Mouse (Mus musculus) erythroblast, embryonic 14.5 days (primary cell): ENCODE measurements around the gene B3gnt8. TPM values are rescaled to one million over a fixed set of nuclear protein-coding genes. Genes with fewer than 3 reads are reported as not detected.

ENCODE experiments used
- H3K27me3 ChIP-seq: 2 replicates; pipeline ENCODE4 v1.6.1; 2012; ENCODE audit warnings: inconsistent platforms; ENCODE audit not compliant: control insufficient read depth
- H3K36me3 ChIP-seq: 2 replicates; pipeline ENCODE4 v1.6.1; 2012; ENCODE audit warnings: mild to moderate bottlenecking, inconsistent platforms; ENCODE audit not compliant: control insufficient read depth
- H3K4me1 ChIP-seq: 2 replicates; pipeline ENCODE4 v1.6.1; 2012; ENCODE audit warnings: inconsistent platforms; ENCODE audit not compliant: control insufficient read depth
- H3K4me3 ChIP-seq: replicated peaks from 2 replicates; pipeline ENCODE3; 2012; ENCODE audit warnings: moderate library complexity, mild to moderate bottlenecking, inconsistent platforms
- H3K9me3 ChIP-seq: 2 replicates; pipeline ENCODE4 v1.6.1; 2012; ENCODE audit warnings: low read length, inconsistent platforms, mixed read lengths; ENCODE audit not compliant: control insufficient read depth
- GATA1 ChIP-seq: IDR thresholded peaks from 2 replicates; pipeline ENCODE4 v1.6.1; 2012; ENCODE audit warnings: low read length, inconsistent platforms, mixed read lengths
- TAL1 ChIP-seq: IDR thresholded peaks from 3 replicates; pipeline ENCODE4 v1.6.1; 2012; ENCODE audit warnings: low read length, inconsistent platforms, mixed read lengths
- polyA plus RNA-seq: library from polyadenylated mRNA; stranded (reverse); fragments of >175 nt; gene quantifications from 2 replicates; pipeline ENCODE4 v1.2.3, GENCODE M21; 2012

B3gnt8 gene
- polyA plus RNA-seq, 1 experiment = 0.10 TPM

DNA sequence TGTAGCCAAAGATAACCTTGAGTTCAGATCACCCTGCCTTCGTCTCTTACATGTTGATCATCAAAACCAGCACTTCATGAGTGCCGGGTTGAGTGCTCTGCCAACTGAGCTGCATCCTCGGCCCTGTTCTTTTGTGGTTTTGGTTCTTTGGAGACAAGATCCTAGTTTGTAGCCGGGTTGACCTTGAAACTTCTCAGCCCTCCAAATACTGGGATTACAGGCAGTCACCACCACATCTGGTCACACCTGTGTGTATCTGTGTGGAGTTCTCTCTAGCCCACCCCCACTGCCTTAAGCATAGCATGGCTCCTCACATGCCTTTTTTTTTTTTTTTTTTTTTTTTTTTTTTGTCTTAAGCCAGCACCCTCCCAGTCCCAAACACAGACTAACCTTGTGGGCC lies 43.6 kb downstream of the B3gnt8 start:
- H3K4me1 ChIP-seq = peaks cover 8% of the 10 kb centered on the region
- no peak overlapping the region for H3K4me3 ChIP-seq
- H3K27me3 ChIP-seq = peaks cover 26% of the 10 kb centered on the region
- TF ChIP-seq TAL1 (no peak), GATA1 (no peak)
- H3K9me3 ChIP-seq = no peaks in the 10 kb centered on the region
- H3K36me3 ChIP-seq = peaks cover 43% of the 10 kb centered on the region

DNA sequence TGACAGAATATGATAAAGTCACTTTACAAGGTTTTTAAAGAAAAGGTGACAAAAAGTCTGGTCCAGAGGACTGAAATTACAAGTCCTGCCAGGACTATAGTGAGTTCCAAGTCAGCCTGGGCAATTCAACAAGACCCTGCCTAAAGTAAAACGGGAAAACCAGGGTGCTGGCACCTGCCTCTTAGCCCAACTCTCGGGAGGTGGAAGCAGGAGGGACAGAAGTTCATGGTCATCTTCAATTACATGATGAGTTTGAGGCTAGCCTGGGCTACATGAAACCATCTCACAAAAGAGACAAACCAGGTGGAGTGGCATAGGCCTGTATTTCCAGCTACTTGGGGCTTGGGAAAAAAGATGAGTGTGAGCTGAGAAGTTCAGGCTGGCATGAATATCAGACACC lies 45.2 kb downstream of the B3gnt8 start:
- peaks cover 28% of the 10 kb centered on the region for H3K36me3 ChIP-seq
- TF ChIP-seq GATA1 (no peak), TAL1 (no peak)

DNA sequence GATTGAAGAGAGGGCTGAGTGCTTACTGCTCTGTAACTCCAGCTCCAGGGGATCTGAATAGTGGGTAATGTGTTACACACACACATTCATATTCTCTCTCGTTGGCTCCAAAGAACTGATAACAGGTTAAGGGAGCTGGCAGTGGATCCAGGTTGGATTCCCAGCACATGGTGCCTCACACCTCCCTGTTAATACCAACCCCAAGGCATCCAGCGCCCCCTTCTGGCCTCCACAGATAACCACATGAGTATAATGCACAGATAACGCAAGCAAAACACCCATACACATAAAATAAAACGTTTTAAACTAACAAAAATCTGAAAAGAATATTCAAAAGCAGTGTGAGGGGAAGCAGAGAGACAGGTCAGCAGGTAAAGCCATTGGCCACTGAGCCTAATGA lies 46.0 kb downstream of the B3gnt8 start:
- Histone ChIP-seq H3K9me3 (no peaks in the 10 kb centered on the region), H3K4me3 (no peak overlapping the region), H3K36me3 (peaks cover 21% of the 10 kb centered on the region), H3K4me1 (peaks cover 8% of the 10 kb centered on the region), H3K27me3 (peaks cover 38% of the 10 kb centered on the region)
- TF ChIP-seq GATA1 (no peak), TAL1 (no peak)

More for the DNA sequence above, 45.2 kb downstream of the B3gnt8 start:
- no peaks in the 10 kb centered on the region for H3K9me3 ChIP-seq
- H3K4me1 ChIP-seq = peaks cover 8% of the 10 kb centered on the region
- H3K4me3 ChIP-seq = no peak overlapping the region
- H3K27me3 ChIP-seq = peaks cover 38% of the 10 kb centered on the region

DNA sequence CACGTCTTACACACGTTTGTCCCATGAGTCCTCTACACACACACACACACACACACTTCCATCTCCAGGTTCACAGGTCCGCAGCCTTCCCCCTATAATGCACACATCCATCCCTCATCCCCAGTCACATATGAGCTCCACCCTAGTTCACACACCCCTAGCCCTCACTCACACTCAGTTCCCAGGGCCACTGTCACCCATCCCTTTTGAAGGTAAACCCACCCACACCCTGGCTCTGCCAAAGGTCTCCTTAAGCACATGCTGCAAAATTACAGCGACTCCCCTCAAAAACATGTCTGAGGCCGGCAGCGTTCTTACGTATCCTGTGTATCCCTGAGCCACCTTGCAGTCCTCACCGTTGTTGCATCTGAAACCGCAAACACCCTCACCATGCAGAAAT lies 47.8 kb downstream of the B3gnt8 start:
- H3K27me3 ChIP-seq = peaks cover 38% of the 10 kb centered on the region
- no peaks in the 10 kb centered on the region for H3K9me3 ChIP-seq
- H3K4me3 ChIP-seq = no peak overlapping the region
- H3K4me1 ChIP-seq = peaks cover 13% of the 10 kb centered on the region
- TF ChIP-seq GATA1 = no peak
- TF ChIP-seq TAL1 = no peak
- H3K36me3 ChIP-seq = peaks cover 2% of the 10 kb centered on the region

DNA sequence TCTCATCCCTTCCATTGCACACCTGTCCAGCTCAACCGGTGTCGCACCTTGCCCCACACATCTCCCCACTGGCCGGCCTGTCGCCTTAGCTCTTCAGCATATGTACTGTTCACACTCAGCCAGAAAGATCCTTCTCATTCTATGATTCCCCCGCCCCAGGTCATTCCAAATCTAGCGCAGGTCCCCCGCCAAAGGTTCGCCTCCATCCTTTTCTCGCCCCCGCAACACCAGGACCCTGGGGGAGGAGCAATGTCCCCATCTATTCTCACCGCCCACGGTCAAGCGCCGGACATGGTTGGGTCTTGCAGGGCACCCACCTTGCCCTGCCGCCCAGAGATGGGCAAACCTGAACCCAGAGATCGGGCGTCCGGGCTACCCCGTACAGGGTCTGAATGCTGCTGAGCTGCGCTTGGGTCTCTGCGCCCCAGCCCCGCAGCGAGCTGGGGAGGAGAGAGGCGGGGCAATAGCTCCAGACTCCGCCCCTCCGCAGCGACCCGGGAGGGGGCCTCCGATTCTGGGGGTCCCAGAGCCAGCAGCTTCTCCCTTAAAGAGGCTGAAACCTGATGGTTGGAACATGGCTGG lies 48.4 kb downstream of the B3gnt8 start, which contains the start of gene Tmem91:
Gene Tmem91, minus strand, starts transcription at position 448 of the 582 bp plus-strand sequence.
- TF ChIP-seq GATA1 (no peak), TAL1 (no peak)
- H3K36me3 ChIP-seq = no peaks in the 10 kb centered on the region; the same call in 1 of the 2 replicates
- no peaks in the 10 kb centered on the region for H3K9me3 ChIP-seq
- peaks cover 38% of the 10 kb centered on the region for H3K27me3 ChIP-seq
- H3K4me1 ChIP-seq = peaks cover 18% of the 10 kb centered on the region
- peak within 1 kb of the TSS; percentile 18 for H3K4me3 ChIP-seq

DNA sequence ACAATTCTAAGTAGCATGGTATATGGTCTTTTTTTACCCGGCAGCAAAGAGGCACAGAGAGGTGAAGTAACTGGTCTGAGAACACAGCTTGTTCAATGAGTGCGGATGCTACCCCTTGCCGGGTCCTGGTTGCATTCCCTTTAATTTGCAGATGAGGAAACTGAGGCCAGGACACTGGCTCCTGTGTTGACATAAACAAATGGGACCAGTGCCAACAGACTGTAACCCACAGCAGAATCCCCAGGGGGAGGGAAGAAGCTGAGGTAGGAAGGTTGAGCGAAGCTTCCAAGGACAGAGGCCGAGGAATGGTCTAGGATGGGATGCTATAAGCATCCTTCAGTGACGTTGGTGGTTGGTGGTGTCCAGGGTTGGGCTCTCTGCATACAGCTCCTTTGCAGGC lies 49.0 kb downstream of the B3gnt8 start:
- Histone ChIP-seq H3K4me3 (no peak overlapping the region), H3K36me3 (no peaks in the 10 kb centered on the region; the same call in 1 of the 2 replicates), H3K9me3 (no peaks in the 10 kb centered on the region), H3K4me1 (peaks cover 24% of the 10 kb centered on the region), H3K27me3 (peaks cover 38% of the 10 kb centered on the region)
- no peak for TF ChIP-seq TAL1
- TF ChIP-seq GATA1 = no peak

DNA sequence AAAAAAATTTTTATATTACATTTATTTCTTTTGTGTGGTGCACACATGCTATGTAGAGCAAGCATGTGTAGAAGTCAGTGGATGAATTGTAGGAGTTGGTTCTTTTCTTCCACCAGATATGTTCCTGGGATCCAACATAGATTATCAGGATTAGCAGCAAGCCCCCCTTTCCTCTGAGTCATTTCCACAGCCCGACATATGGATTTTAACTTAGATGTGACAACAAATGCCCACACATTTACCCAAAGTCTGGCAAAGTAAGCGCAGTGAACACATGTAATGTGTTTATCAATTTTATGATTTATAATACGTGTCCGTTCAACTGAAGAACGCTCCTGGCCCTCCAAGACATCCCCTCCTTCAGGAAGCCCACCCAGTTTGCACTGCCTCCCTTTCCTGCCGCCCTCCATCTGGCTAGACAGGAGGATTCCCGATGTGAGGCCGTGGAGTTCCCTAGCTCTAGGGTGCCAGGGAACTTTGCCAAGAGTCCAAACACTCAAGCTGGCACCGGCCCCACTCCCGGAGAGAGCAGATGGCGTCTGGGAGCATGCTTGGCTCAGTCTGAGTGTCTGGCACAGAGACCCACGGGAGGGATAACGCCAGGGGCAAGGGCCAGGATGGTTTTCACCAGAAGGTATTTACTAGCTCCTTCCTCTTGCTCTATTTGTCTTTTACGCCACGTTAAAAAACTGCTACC lies 49.8 kb downstream of the B3gnt8 start:
- Histone ChIP-seq H3K4me3 (no peak overlapping the region), H3K36me3 (no peaks in the 10 kb centered on the region), H3K27me3 (peaks cover 38% of the 10 kb centered on the region), H3K9me3 (no peaks in the 10 kb centered on the region), H3K4me1 (peaks cover 32% of the 10 kb centered on the region)
- no peak for TF ChIP-seq GATA1
- no peak for TF ChIP-seq TAL1

DNA sequence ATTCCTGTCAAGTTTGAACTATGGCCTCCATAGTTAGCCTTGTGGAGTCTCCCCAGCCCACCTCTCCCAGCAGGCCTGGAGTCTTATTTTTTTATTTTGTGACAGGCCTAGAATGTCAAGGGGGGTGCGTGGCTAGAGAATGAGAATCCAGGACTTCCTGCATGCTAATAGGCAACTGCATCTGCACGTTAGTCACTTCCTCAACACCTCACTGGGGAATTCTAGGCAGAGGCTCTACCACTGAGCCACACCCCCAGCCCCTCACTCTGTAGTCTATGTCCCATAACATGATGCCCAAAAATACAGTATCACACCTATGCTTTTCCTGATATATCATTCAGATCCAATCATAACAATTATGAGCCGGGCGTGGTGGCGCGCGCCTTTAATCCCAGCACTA lies 50.6 kb downstream of the B3gnt8 start:
- Histone ChIP-seq H3K4me3 (no peak overlapping the region), H3K27me3 (peaks cover 38% of the 10 kb centered on the region), H3K9me3 (no peaks in the 10 kb centered on the region), H3K4me1 (peaks cover 40% of the 10 kb centered on the region), H3K36me3 (peaks cover 2% of the 10 kb centered on the region)
- TF ChIP-seq TAL1 (no peak), GATA1 (no peak)

DNA sequence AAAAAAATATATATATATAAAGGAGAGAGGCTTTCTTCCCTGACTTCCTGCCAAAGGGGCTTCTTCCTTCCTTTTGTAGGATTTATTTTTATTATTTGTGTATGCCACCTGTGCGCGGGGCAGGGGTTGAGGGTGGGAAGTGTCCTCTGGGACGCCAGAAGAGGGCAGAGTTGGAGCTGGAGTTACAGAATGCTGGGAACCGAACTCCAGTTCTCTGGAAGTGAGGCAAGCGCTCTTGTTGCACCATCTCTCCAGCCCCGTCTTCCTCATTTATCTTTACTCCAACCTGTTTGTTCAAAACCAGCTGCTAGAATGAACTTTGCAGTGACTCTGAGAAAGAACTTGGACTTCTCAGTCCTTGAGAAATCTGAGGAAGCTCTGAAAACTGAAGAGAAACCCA lies 53.5 kb downstream of the B3gnt8 start:
- Histone ChIP-seq H3K4me3 (peak overlapping the region; percentile 90), H3K4me1 (peaks cover 62% of the 10 kb centered on the region), H3K36me3 (peaks cover 28% of the 10 kb centered on the region), H3K27me3 (peaks cover 13% of the 10 kb centered on the region), H3K9me3 (no peaks in the 10 kb centered on the region)
- TF ChIP-seq GATA1 = no peak
- no peak for TF ChIP-seq TAL1
